Mouse (Mus musculus): ENCODE data around the gene Zfyve27. TPM values are rescaled to one million over a fixed set of nuclear protein-coding genes. Genes with fewer than 3 reads are reported as not detected.

The Zfyve27 gene
- total and polyA plus RNA-seq, 3 experiments = 43.6 to 49.2 (median 47.9) TPM

GRCm38 (mm10) chr19:42237602-42238340 lies 74.0 kb downstream of the Zfyve27 start:
- DNase-seq = no peak

- DNase-seq = no peak
Measured at GRCm38 (mm10) chr19:42238341-42238715, 74.6 kb downstream of the Zfyve27 start.

GRCm38 (mm10) chr19:42240881-42241280 lies 77.1 kb downstream of the Zfyve27 start:
- DNase-seq = no peak

GRCm38 (mm10) chr19:42243401-42243800 lies 79.7 kb downstream of the Zfyve27 start:
- no peak for DNase-seq

Other genes with a start within 250 kb of the Zfyve27 start
- gene Exosc1, start 230.5 kb upstream of the Zfyve27 start, total RNA-seq (2021) = 10 to 100 TPM; 28.2 to 31.9 TPM
- 6.9 and 9.4 TPM in 2 replicates for gene Exosc1, start 230.5 kb upstream of the Zfyve27 start, polyA plus RNA-seq (2012; rRNA removed)
- gene Zdhhc16, start 230.5 kb upstream of the Zfyve27 start, total RNA-seq (2021) = 10 to 100 TPM; 26.0 to 26.2 TPM
- 56.9 and 73.6 TPM in 2 replicates for gene Zdhhc16, start 230.5 kb upstream of the Zfyve27 start, polyA plus RNA-seq (2012; rRNA removed)
- gene Mms19, start 182.8 kb upstream of the Zfyve27 start, total RNA-seq (2021) = 10 to 100 TPM; 15.9 to 22.0 TPM
- gene Mms19, start 182.8 kb upstream of the Zfyve27 start, polyA plus RNA-seq (2012; rRNA removed) = 48.3 and 49.2 TPM in 2 replicates
- 10 to 100 TPM; 12.8 to 21.1 TPM for gene Ubtd1, start 182.2 kb upstream of the Zfyve27 start, total RNA-seq (2021)
- gene Ubtd1, start 182.2 kb upstream of the Zfyve27 start, polyA plus RNA-seq (2012; rRNA removed) = 29.3 and 31.3 TPM in 2 replicates
- gene Ankrd2, start 128.0 kb upstream of the Zfyve27 start, total RNA-seq (2021) = under 1 TPM; 0.35 to 0.61 TPM
- gene Ankrd2, start 128.0 kb upstream of the Zfyve27 start, polyA plus RNA-seq (2012; rRNA removed) = 0.16 and 0.27 TPM in 2 replicates
- gene Hoga1, start 118.3 kb upstream of the Zfyve27 start, total RNA-seq (2021) = 1 to 10 TPM; 3.7 to 8.0 TPM
- 1.5 and 1.6 TPM in 2 replicates for gene Hoga1, start 118.3 kb upstream of the Zfyve27 start, polyA plus RNA-seq (2012; rRNA removed)
- under 1 TPM; 0.55 to 0.75 TPM for gene 4933411K16Rik, start 111.7 kb upstream of the Zfyve27 start, total RNA-seq (2021)
- 0.09 and 0.12 TPM in 2 replicates for gene 4933411K16Rik, start 111.7 kb upstream of the Zfyve27 start, polyA plus RNA-seq (2012; rRNA removed)
- gene Morn4, start 77.6 kb upstream of the Zfyve27 start, total RNA-seq (2021) = 10 to 100 TPM in 1 of 2 experiments, 1 to 10 TPM in 1; 7.5 to 15.5 TPM
- 10.6 and 13.0 TPM in 2 replicates for gene Morn4, start 77.6 kb upstream of the Zfyve27 start, polyA plus RNA-seq (2012; rRNA removed)
- 10 to 100 TPM; 62.3 to 69.9 TPM for gene Pi4k2a, start 73.5 kb upstream of the Zfyve27 start, total RNA-seq (2021)
- gene Pi4k2a, start 73.5 kb upstream of the Zfyve27 start, polyA plus RNA-seq (2012; rRNA removed) = 43.7 and 44.5 TPM in 2 replicates
- 100 to 1,000 TPM in 1 of 2 experiments, 10 to 100 TPM in 1; 78.6 to 101 TPM for gene Avpi1, start 34.9 kb upstream of the Zfyve27 start, total RNA-seq (2021)
- 82.3 and 112 TPM in 2 replicates for gene Avpi1, start 34.9 kb upstream of the Zfyve27 start, polyA plus RNA-seq (2012; rRNA removed)
- 10 to 100 TPM; 30.0 to 56.7 TPM for gene Marveld1, start 16.6 kb upstream of the Zfyve27 start, total RNA-seq (2021)
- gene Marveld1, start 16.6 kb upstream of the Zfyve27 start, polyA plus RNA-seq (2012; rRNA removed) = 76.2 and 87.1 TPM in 2 replicates
- gene Sfrp5, start 38.3 kb downstream of the Zfyve27 start, total RNA-seq (2021) = 1 to 10 TPM; 2.7 to 3.9 TPM
- 11.5 and 22.6 TPM in 2 replicates for gene Sfrp5, start 38.3 kb downstream of the Zfyve27 start, polyA plus RNA-seq (2012; rRNA removed)
- gene Golga7b, start 83.6 kb downstream of the Zfyve27 start, total RNA-seq (2021) = 1 to 10 TPM in 1 of 2 experiments, under 1 TPM in 1; 0.69 to 1.3 TPM
- gene Golga7b, start 83.6 kb downstream of the Zfyve27 start, polyA plus RNA-seq (2012; rRNA removed) = 1.1 and 2.8 TPM in 2 replicates

All from adrenal gland, adult 2 months (tissue).